Mouse (Mus musculus): ENCODE data around the gene Map4k3. TPM values are rescaled to one million over a fixed set of nuclear protein-coding genes. Genes with fewer than 3 reads are reported as not detected.

The Map4k3 gene
- total RNA-seq, 2 experiments from 2014 or later, result 72.8 to 78.3 TPM

DNA sequence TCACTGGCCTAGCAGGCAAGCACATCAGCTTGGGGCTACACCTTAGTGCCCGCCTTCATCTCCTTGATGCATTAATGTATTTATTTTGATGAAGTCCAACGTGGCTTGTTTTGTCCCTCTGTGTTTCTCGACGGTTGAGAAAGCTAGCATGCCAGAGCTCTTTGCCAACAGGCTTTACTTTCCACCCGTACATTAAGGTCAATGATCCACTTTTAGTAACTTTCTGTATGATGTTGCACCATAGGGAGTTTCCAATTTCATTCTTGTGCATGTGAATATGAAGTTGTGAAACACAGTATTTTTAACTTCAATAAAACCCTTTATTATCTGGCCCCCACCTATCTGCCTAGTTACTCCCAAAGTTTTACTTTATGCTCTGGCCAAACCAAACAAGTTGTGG is 42.2 kb downstream of the Map4k3 start:
- no peak for DNase-seq (ENCODE audit: low spot score in 2 of 2)

DNA sequence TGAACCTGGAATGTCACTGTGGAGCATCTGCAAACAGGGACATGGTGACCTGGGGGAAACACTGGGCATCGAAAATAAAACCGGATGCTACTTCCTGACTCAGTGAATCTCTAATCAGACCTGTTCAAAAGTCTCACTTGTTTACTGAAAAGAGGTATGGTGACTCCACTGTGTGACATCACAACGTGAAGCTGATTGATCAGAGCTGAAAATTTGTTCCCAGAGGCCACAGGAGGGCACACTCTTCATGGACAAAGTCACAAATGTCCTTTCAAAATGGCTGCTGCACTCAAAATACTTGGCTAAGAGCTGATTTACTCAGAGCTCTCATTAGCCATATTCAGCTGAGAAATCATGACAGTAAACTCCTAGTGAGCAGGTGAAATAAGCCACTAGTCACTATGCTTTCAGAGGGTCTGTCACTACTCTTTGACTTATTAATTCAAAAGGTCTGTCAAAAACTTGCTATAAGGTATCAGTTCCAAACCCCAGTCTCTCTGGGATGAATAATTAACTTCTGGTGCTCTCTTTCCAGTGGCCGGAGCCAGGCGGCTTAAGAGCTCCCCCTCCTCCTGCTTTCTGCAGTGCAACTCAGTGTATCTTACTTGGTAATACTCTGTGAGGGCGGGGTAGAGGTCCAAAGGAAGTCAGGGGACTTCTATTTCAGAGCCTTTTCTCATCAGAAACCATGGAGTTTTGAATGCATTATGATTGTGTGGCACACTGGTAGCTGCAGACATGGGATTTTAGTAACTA is 44.3 kb downstream of the Map4k3 start:
- DNase-seq (ENCODE audit: low spot score in 2 of 2), result no peak

GRCm38 (mm10) chr17:80683041-80683440 is 45.2 kb downstream of the Map4k3 start:
- no peak for DNase-seq (ENCODE audit: low spot score in 2 of 2)

- DNase-seq (ENCODE audit: low spot score in 2 of 2), result no peak
Observed at GRCm38 (mm10) chr17:80678190-80678589, 50.1 kb downstream of the Map4k3 start.

DNA sequence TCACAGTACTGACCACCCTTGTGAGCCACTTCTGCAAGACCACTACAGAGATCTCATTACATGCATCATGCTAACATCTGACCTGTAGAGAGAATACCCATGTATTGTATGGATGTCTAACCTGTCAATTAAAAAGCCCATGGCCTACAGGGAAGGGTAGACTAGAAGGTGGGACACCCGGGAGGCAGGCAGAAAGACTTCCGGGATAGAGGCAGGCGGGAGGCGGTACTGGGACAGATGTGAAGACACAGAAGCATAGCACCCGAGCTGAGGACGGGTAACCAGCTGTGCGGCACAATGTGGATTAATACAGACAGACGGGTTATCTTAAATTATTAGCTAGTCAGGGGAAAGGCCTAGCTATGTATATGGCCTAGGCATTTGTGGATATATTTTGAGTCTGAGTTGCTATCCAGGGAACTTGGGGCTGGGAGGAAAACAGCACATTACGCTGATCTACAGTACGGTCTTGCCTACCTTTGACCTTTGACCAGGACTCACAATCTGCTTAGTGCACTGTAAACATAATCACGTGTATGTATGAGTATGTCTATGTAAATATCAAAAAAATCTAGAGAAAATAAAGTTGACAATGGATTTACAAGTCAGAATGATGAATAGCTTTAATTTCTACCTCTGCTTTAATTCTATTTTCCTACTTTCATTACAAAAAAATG is 51.3 kb downstream of the Map4k3 start:
- DNase-seq (ENCODE audit: low spot score in 2 of 2), result no peak

DNA sequence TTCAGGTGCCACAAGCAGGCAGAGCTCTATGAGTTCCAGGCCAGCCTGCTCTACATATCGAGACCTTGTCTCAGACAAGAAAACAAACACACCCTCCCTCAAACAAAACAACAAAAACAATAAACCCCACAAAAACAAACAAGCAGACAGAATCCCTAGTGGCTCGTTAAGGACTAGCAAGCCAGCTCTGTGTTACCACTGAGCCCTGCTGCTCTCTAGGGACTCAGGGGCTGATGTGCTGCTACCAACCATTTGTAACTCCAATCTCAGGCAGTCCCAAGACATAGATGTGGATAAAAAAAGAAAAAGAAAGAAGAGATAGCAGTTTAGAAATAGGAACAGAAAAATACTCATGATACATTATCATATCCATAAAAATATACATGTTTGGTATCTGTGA is 52.1 kb downstream of the Map4k3 start:
- DNase-seq (ENCODE audit: low spot score in 2 of 2), result no peak

- no peak for DNase-seq (ENCODE audit: low spot score in 2 of 2)
Observed at GRCm38 (mm10) chr17:80670395-80670794, 57.9 kb downstream of the Map4k3 start.

- DNase-seq (ENCODE audit: low spot score in 2 of 2), result no peak
Observed at GRCm38 (mm10) chr17:80663623-80664022, 64.7 kb downstream of the Map4k3 start.

DNA sequence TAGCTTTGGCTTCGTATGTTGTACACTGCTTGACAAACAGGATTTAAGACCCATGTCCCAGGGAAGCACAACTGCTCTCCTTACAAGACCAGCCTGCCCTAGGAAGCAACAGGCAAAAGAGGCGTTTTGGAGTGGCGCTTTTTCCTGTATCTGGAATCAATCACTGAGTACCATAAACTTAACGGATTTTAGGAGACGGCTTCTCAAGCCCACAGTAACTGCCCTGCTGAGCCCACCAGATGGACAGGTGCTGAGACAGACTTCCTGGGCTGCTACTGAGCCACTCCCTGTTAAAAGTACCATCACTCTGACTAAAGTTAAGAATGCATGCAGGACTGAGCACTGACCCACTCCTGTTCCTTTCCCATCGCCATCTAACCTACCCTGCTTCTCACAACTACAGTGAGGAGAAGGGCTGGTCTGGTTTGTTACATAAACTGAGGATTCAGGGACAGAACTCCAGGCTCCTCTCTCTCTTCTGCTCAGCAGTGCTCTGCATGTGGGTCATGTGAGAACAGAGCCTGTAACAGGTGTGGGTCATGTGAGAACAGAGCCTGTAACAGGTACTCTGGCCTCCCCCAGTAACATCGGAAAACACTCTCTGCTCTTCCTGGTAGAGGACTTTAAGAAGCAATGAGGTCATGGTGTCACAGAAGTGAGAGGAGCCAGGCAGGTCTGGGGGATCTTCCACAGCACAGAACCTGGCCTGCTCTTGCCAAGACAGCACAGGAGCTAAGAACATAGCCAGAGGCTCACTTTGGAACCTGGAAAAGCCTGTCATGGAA is 65.3 kb downstream of the Map4k3 start:
- DNase-seq (ENCODE audit: low spot score in 2 of 2), result no peak

DNA sequence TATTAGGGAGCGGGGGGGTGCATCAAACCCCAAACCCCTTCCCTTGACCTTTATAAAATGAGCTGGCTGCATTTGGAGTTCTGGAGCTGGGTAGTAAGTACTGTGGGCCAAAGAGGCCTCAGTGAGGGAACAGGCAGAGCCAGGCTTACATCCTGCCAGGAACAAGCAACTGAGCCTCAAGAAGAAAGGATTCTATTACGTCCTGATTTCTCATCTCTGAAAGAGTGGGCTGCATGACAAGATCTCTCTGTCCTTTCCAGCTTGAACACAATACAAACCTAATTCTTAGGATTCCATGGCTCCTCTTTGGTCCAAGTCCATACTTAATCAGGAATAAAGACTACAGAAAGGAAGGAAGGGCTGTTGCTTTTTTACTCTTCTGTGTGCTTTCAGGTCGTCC is 66.4 kb downstream of the Map4k3 start:
- no peak for DNase-seq (ENCODE audit: low spot score in 2 of 2)

GRCm38 (mm10) chr17:80660707-80661380 is 67.4 kb downstream of the Map4k3 start:
- no peak for DNase-seq (ENCODE audit: low spot score in 2 of 2)

DNA sequence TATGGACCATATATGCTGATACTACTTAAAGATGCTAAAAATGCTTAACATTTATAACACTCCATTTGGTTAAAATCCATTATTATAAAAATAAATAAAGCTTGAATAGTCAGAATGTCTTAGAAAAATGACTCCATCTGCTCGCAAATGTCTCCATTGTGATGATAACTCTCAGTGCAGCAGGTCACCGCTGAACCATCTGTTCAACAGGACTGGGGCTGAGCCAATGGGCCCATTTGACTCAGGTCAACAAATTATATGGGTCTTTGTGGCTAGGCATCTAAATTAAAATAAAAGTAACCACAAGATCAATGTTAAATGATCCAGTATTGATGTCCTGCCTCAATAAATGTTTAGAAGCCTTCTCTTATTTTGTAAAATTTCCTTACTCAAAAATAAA is 68.1 kb downstream of the Map4k3 start:
- no peak for DNase-seq (ENCODE audit: low spot score in 2 of 2)

- no peak for DNase-seq (ENCODE audit: low spot score in 2 of 2)
Observed at GRCm38 (mm10) chr17:80659821-80660220, 68.5 kb downstream of the Map4k3 start.

GRCm38 (mm10) chr17:80654323-80654722 is 74.0 kb downstream of the Map4k3 start:
- DNase-seq (ENCODE audit: low spot score in 2 of 2), result no peak

- no peak for DNase-seq (ENCODE audit: low spot score in 2 of 2)
Observed at GRCm38 (mm10) chr17:80652740-80653139, 75.5 kb downstream of the Map4k3 start.

DNA sequence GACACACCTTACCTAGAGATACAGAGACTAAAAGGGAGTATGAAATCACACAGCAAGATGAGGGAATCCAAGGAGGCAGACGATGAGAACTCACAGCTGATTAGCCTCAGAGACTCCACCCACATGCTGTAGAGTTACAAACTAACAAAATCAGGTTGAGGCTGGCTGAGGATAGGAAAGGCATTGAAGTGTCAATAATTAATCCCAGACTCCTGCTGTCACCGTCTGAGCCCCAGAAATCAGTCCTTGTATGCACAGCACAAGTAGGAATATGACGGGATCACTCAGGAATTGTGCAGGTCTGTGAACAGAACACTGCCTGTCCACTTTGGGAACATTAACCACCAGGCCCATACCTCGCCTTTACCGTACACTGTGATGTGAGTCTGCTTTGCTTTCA is 81.4 kb downstream of the Map4k3 start:
- no peak for DNase-seq (ENCODE audit: low spot score in 2 of 2)

DNA sequence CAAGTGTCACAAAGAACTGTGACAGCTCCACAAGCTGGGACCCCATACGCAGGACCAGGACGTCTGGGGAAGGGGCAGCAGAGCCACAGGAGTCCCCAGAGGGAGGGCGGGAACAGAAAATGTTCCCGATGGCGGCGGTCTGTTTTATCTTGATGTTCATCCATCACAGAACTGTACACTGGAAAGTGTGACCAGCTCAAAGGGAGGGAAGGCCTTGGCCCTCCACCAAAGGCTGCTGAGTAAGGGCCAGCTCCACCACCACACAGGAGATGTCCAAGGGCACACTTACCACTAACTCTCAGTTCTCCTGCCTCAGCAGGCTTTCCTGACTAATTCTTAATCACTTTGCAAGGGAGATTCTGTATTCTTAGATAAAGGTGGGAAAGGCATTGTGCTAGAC is 82.2 kb downstream of the Map4k3 start:
- no peak for DNase-seq (ENCODE audit: low spot score in 2 of 2)

DNA sequence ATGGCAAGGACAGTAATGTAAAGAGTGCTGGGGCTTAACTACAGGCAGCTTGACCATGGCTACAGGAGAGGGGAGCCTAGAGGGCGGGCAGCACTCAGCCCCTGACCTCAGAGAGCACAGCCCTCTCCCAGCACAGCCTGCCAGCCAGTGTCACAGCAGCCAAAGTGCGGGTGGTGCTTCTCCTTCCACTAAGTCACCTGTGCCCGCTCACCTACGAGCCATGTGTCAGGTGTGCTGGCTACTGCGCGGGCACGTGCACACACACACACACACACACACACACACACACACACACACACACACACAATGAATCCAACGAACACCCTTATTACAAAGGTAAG is 82.6 kb downstream of the Map4k3 start:
- no peak for DNase-seq (ENCODE audit: low spot score in 2 of 2)

GRCm38 (mm10) chr17:80644983-80645693 is 83.1 kb downstream of the Map4k3 start:
- DNase-seq (ENCODE audit: low spot score in 2 of 2), result no peak

GRCm38 (mm10) chr17:80644567-80644966 is 83.7 kb downstream of the Map4k3 start:
- DNase-seq (ENCODE audit: low spot score in 2 of 2), result no peak

DNA sequence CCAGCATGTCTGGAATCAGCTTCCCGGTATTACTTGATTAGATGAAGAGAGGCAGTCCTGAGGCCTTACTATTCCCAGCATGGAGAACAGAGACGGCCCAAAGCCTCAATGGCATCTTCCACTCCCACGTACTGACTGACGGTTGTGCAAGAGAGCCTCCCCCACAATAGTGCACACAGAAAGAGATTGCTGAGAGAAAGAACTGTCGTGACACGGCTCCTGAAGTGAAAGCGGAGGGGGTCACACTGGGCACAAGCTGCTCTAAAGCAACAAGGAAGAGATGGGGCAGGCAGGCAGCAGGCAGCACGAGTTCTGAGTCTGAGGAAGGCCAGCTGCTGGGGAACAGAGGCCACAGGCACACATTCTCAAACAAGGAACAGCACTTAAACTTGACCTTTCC is 90.2 kb downstream of the Map4k3 start:
- no peak for DNase-seq (ENCODE audit: low spot score in 2 of 2)

Data from layer of hippocampus, postnatal 10 days (tissue).